Mouse (Mus musculus) cerebellum, adult 11 months (tissue): ENCODE results near the gene Gm20737.
"Not testable (repeated sequence)": the region's sequence is repeated elsewhere in the genome, so short reads cannot be mapped to it uniquely, and the experiment has no call there.

Experiments used
- DNase-seq: peaks from one replicate; pipeline ENCODE4 v3.0.0; 2022

Gm20737 gene

GRCm38 (mm10) chrY:10535942-10536341 is at the start of gene Gm20737:
Gm20737 (minus strand) TSS chrY:10536042.
- DNase-seq = not testable (repeated sequence)

- DNase-seq = not testable (repeated sequence)
Observed at GRCm38 (mm10) chrY:10553153-10553552, 17.3 kb upstream of the Gm20737 start, which contains the start of gene Gm21775. Gm21775 (plus strand) TSS chrY:10553453.
